Mouse (Mus musculus) intestine, postnatal 0 days (tissue): Measurements from ENCODE around the gene Misp. TPM values are rescaled to one million over a fixed set of nuclear protein-coding genes. Genes with fewer than 3 reads are reported as not detected.
A peak's percentile ranks its signal among the peaks of the same experiment; 100 is the strongest.

Experiments used
- ATAC-seq: fragments of 200-750 bp; cut with Nextera tagmentation; 2 replicates; pipeline ENCODE4 v1.8.0; 2017; ENCODE audit warnings: mild to moderate bottlenecking, moderate TSS enrichment, moderate library complexity
- H3K27ac ChIP-seq: fragments of 300-500 bp; sonication (generic); 2 replicates; pipeline ENCODE4 v1.5.1; 2014; ENCODE audit warnings: mild to moderate bottlenecking, low read depth, low read length, moderate library complexity
- H3K27me3 ChIP-seq: fragments of 300-500 bp; sonication (generic); replicated peaks from 2 replicates; pipeline ENCODE4 v1.6.1; 2014; ENCODE audit warnings: low read length, mixed read lengths; ENCODE audit not compliant: control insufficient read depth, insufficient read depth
- H3K36me3 ChIP-seq: fragments of 300-500 bp; sonication (generic); 2 replicates; pipeline ENCODE4 v1.6.1; 2014; ENCODE audit warnings: mild to moderate bottlenecking, moderate library complexity; ENCODE audit not compliant: control insufficient read depth, insufficient read depth
- H3K4me1 ChIP-seq: fragments of 300-500 bp; sonication (generic); replicated peaks from 2 replicates; pipeline ENCODE4 v1.6.1; 2014; ENCODE audit warnings: antibody characterized with exemption, low read length, mixed read lengths; ENCODE audit not compliant: control insufficient read depth, insufficient read depth
- H3K4me2 ChIP-seq: fragments of 300-500 bp; sonication (generic); replicated peaks from 2 replicates; pipeline ENCODE4 v1.6.1; 2014; ENCODE audit warnings: low read depth, mild to moderate bottlenecking, moderate library complexity
- H3K4me3 ChIP-seq: fragments of 300-500 bp; sonication (generic); 2 replicates; pipeline ENCODE4 v1.5.1; 2014; ENCODE audit warnings: low read depth, low read length
- H3K9ac ChIP-seq: fragments of 300-500 bp; sonication (generic); 2 replicates; pipeline ENCODE4 v1.6.1; 2014; ENCODE audit warnings: mild to moderate bottlenecking, low read depth, low read length
- H3K9me3 ChIP-seq: fragments of 300-500 bp; sonication (generic); 2 replicates; pipeline ENCODE4 v1.6.1; 2016; ENCODE audit warnings: mixed run types; ENCODE audit not compliant: control insufficient read depth
- CTCF ChIP-seq: sonication (generic); IDR thresholded peaks from 2 replicates; pipeline ENCODE4 v1.5.1; 2016; ENCODE audit warnings: low read depth, mild to moderate bottlenecking, control low read depth, antibody characterized with exemption, moderate library complexity
- WGBS: fragments of 180-500 bp; shearing (Covaris S2); extraction: QIAGEN DNeasy Blood & Tissue Kit; methylation state at CpG from one replicate; pipeline ENCODE4 v1.1.7; 2014; 5-methylcytosine and 5-hydroxymethylcytosine counted together
- polyA plus RNA-seq: library from polyadenylated mRNA; unstranded; fragments of >200 nt; fragmentation: Nextera tagmentation; extraction: Ambion mirVana; gene quantifications from 2 replicates; pipeline ENCODE4 v1.2.1, GENCODE M21; 2015

Gene Misp
- polyA plus RNA-seq, 1 experiment from 2014 or later, result 254 TPM

GRCm38 (mm10) chr10:79815671-79816494, 4.9 kb upstream of the Misp start:
- Histone ChIP-seq H3K4me2 (no peak overlapping the region; the same call in 1 of the 2 replicates), H3K4me1 (peaks cover 17% of the 10 kb centered on the region; the same call in 1 of the 2 replicates), H3K4me3 (no peak overlapping the region), H3K9ac (no peak overlapping the region), H3K9me3 (no peaks in the 10 kb centered on the region), H3K27ac (peak overlapping the region; percentile 46; the same call in 1 of the 2 replicates), H3K36me3 (peaks cover 7% of the 10 kb centered on the region), H3K27me3 (no peaks in the 10 kb centered on the region)
- ATAC-seq, result peak; percentile 40
- TF ChIP-seq CTCF, result no peak
- WGBS, result 63% methylated on average over 12 of the region's 12 CpGs

GRCm38 (mm10) chr10:79817111-79817510, 3.7 kb upstream of the Misp start:
- Histone ChIP-seq H3K27ac (no peak overlapping the region), H3K36me3 (peaks cover 7% of the 10 kb centered on the region), H3K9me3 (no peaks in the 10 kb centered on the region), H3K27me3 (no peaks in the 10 kb centered on the region), H3K4me1 (peaks cover 17% of the 10 kb centered on the region; the same call in 1 of the 2 replicates), H3K4me3 (no peak overlapping the region), H3K4me2 (no peak overlapping the region), H3K9ac (0 out of 2 replicates have a peak overlapping the region, but pooled peaks have one; percentile 3)
- peak; percentile 68 for TF ChIP-seq CTCF
- 82% methylated on average over 2 of the region's 2 CpGs for WGBS
- ATAC-seq, result no peak

GRCm38 (mm10) chr10:79818225-79818624, 2.6 kb upstream of the Misp start:
- no peak overlapping the region for H3K9ac ChIP-seq
- H3K4me1 ChIP-seq, result peaks cover 17% of the 10 kb centered on the region; the same call in 1 of the 2 replicates
- H3K9me3 ChIP-seq, result no peaks in the 10 kb centered on the region
- no peak overlapping the region for H3K4me3 ChIP-seq
- H3K27ac ChIP-seq, result no peak overlapping the region
- 42% methylated on average over 4 of the region's 4 CpGs for WGBS
- peaks cover 7% of the 10 kb centered on the region for H3K36me3 ChIP-seq
- no peaks in the 10 kb centered on the region for H3K27me3 ChIP-seq
- ATAC-seq, result no peak
- no peak for TF ChIP-seq CTCF
- no peak overlapping the region for H3K4me2 ChIP-seq

GRCm38 (mm10) chr10:79819606-79820005, 1.2 kb upstream of the Misp start:
- Histone ChIP-seq H3K9ac (no peak overlapping the region), H3K36me3 (peaks cover 7% of the 10 kb centered on the region), H3K4me3 (no peak overlapping the region), H3K27ac (0 out of 2 replicates have a peak overlapping the region, but pooled peaks have one; percentile 4), H3K27me3 (no peaks in the 10 kb centered on the region), H3K4me2 (no peak overlapping the region), H3K9me3 (no peaks in the 10 kb centered on the region), H3K4me1 (peaks cover 15% of the 10 kb centered on the region; the same call in 1 of the 2 replicates)
- no peak for TF ChIP-seq CTCF
- 89% methylated on average over 17 of the region's 17 CpGs for WGBS
- no peak for ATAC-seq

GRCm38 (mm10) chr10:79820277-79820676, 512 bp upstream of the Misp start:
- H3K9me3 ChIP-seq, result no peaks in the 10 kb centered on the region
- peak overlapping the region; percentile 99 for H3K27ac ChIP-seq
- ATAC-seq, result no peak
- H3K4me3 ChIP-seq, result peak overlapping the region; percentile 47; the same call in 1 of the 2 replicates
- 48% methylated on average over 8 of the region's 8 CpGs for WGBS
- H3K4me1 ChIP-seq, result 0 out of 2 replicates have a peak, but pooled peaks cover 9% of the 10 kb centered on the region
- peak overlapping the region; percentile 43; the same call in 1 of the 2 replicates for H3K9ac ChIP-seq
- peaks cover 7% of the 10 kb centered on the region for H3K36me3 ChIP-seq
- no peaks in the 10 kb centered on the region for H3K27me3 ChIP-seq
- H3K4me2 ChIP-seq, result peak overlapping the region; percentile 70
- TF ChIP-seq CTCF, result no peak

GRCm38 (mm10) chr10:79821731-79822130, 942 bp downstream of the Misp start:
- Histone ChIP-seq H3K4me1 (0 out of 2 replicates have a peak, but pooled peaks cover 14% of the 10 kb centered on the region), H3K4me2 (peak overlapping the region; percentile 70), H3K36me3 (peaks cover 18% of the 10 kb centered on the region), H3K9ac (peak overlapping the region; percentile 64), H3K9me3 (no peaks in the 10 kb centered on the region), H3K27me3 (no peaks in the 10 kb centered on the region), H3K4me3 (peak overlapping the region; percentile 47), H3K27ac (peak overlapping the region; percentile 99)
- ATAC-seq, result no peak
- 47% methylated on average over 12 of the region's 12 CpGs for WGBS
- no peak for TF ChIP-seq CTCF
